Mouse (Mus musculus) liver, embryonic 11.5 days (tissue): Measurements from ENCODE around the gene Grik2. TPM values are rescaled to one million over a fixed set of nuclear protein-coding genes. Genes with fewer than 3 reads are reported as not detected.
"Not testable (repeated sequence)": the region's sequence is repeated elsewhere in the genome, so short reads cannot be mapped to it uniquely, and the experiment has no call there.

Source experiments
- ATAC-seq: fragments of 200-750 bp; cut with Nextera tagmentation; replicated peaks from 2 replicates; pipeline ENCODE4 v1.8.0; 2017; ENCODE audit warnings: moderate number of reproducible peaks, mild to moderate bottlenecking, moderate TSS enrichment, moderate library complexity; ENCODE audit not compliant: low FRiP score
- DNase-seq: peaks from one replicate; pipeline ENCODE4 v3.0.0-alpha.2; 2017; ENCODE audit warnings: low spot score
- H3K27ac ChIP-seq: fragments of 300-500 bp; sonication (generic); 2 replicates; pipeline ENCODE4 v1.5.1; 2014; ENCODE audit warnings: mild to moderate bottlenecking, low read depth, low read length, control low read depth
- H3K27me3 ChIP-seq: fragments of 300-500 bp; sonication (generic); replicated peaks from 2 replicates; pipeline ENCODE4 v1.6.1; 2014; ENCODE audit warnings: low read length, mixed read lengths; ENCODE audit not compliant: control insufficient read depth, insufficient read depth
- H3K36me3 ChIP-seq: fragments of 300-500 bp; sonication (generic); 2 replicates; pipeline ENCODE4 v1.6.1; 2014; ENCODE audit warnings: mild to moderate bottlenecking, low read length, moderate library complexity, mixed read lengths; ENCODE audit not compliant: control insufficient read depth, insufficient read depth
- H3K4me1 ChIP-seq: fragments of 300-500 bp; sonication (generic); replicated peaks from 2 replicates; pipeline ENCODE4 v1.6.1; 2014; ENCODE audit warnings: low read length, mixed read lengths; ENCODE audit not compliant: control insufficient read depth, insufficient read depth
- H3K4me2 ChIP-seq: fragments of 300-500 bp; sonication (generic); 2 replicates; pipeline ENCODE4 v1.6.1; 2014; ENCODE audit warnings: mild to moderate bottlenecking, control low read depth, moderate library complexity
- H3K4me3 ChIP-seq: fragments of 300-500 bp; sonication (generic); 2 replicates; pipeline ENCODE4 v1.5.1; 2014; ENCODE audit warnings: low read depth, low read length, control low read depth
- H3K9ac ChIP-seq: fragments of 300-500 bp; sonication (generic); 2 replicates; pipeline ENCODE4 v1.6.1; 2014; ENCODE audit warnings: low read depth, low read length, control low read depth
- H3K9me3 ChIP-seq: fragments of 300-500 bp; sonication (generic); 2 replicates; pipeline ENCODE4 v1.6.1; 2016; ENCODE audit warnings: low read length, inconsistent platforms, mixed read lengths; ENCODE audit not compliant: control insufficient read depth
- WGBS: fragments of 180-500 bp; shearing (Covaris S2); extraction: QIAGEN DNeasy Blood & Tissue Kit; methylation state at CpG from one replicate; pipeline ENCODE4 v1.1.7; 2014; 5-methylcytosine and 5-hydroxymethylcytosine counted together
- polyA plus RNA-seq: library from polyadenylated mRNA; unstranded; fragments of >200 nt; fragmentation: Nextera tagmentation; extraction: Ambion mirVana; gene quantifications from 2 replicates; pipeline ENCODE4 v1.2.1, GENCODE M21; 2014

Gene Grik2
- polyA plus RNA-seq, 1 experiment from 2014 or later, result 0.53 TPM

DNA sequence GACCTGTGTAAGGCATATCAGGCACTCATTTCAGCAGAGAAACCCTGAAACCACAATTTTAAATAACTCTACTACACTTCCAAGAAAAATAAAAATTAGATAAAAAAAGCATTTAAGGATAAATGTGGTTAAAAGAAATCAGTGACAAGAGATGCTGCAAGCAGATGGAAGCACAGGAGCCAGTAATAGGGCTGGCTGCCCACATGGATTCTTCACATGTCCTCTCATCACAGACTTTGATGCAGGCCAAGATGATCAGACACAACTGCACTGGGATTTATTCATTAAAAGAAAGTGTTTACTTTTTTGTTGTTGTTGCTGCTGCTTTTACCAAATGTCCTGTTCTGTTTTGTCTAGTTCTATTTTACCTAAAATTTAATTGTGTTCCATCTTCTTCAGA lies 315.0 kb downstream of the Grik2 start:
- Histone ChIP-seq H3K27ac (no peak overlapping the region), H3K4me3 (no peak overlapping the region), H3K36me3 (no peaks in the 10 kb centered on the region), H3K27me3 (no peaks in the 10 kb centered on the region), H3K9ac (no peak overlapping the region), H3K4me1 (no peaks in the 10 kb centered on the region), H3K4me2 (no peak overlapping the region), H3K9me3 (no peaks in the 10 kb centered on the region)
- ATAC-seq (no peak), DNase-seq (no peak)

DNA sequence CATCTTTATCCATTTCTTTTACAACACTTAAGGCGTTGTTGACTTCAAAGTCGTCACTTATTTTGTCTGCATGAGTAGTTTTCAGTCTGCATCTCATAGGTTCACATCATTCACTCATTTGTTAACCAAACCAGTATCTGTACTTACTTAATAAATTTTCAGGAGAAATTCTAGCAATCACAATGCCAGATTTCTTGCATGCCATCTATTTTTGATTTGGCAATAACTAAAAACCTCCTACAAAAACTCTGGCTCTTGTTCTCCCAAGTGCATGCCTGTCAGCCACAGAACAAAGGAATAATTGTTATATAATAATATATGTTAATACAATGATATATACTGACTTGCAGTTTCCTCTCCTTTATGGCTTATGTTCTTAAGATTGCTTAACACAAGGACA lies 331.8 kb downstream of the Grik2 start:
- Histone ChIP-seq H3K4me1 (no peaks in the 10 kb centered on the region), H3K9ac (no peak overlapping the region), H3K9me3 (no peaks in the 10 kb centered on the region), H3K36me3 (no peaks in the 10 kb centered on the region), H3K4me2 (no peak overlapping the region), H3K4me3 (no peak overlapping the region), H3K27ac (no peak overlapping the region), H3K27me3 (no peaks in the 10 kb centered on the region)
- 85% methylated on average over 2 of the region's 2 CpGs for WGBS
- no peak for ATAC-seq
- DNase-seq, result no peak

DNA sequence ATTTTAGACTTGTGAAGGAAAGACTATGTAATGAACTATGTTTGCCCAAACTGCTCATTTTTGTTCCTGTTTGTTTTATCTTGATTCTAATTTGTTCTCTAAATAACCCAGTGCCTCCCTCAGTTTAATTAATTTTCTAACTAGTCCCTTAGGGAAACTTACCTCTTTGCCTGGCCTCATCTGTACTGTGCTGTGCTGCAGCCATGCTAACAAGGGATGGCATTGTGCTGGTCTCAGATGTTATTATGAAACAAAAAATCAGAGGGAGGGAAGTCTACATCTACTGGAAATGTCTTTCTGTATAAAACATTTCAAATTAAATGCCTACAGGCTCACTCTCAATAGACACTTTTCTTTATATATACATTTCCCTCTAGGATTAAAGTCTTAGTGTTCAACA lies 335.0 kb downstream of the Grik2 start:
- no peaks in the 10 kb centered on the region for H3K9me3 ChIP-seq

DNA sequence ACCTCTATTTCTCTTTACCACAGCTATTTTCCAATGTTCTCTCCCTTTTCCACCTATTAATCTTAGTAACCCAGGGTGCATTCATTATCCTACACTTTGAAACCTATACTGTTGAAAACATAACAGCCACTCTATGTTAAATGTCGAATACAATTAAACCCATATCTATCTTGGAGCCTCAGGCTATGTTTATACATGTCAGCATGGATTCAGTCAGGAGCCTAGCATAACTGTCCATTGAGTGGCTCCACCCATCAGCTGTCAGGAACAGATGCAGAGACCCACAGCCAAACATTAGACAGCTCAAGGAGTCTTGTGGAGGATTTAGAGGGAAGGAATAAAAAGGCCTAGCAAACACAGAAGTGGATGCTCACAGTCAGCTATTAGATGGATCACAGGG lies 347.2 kb downstream of the Grik2 start:
- WGBS, result 69% methylated on average over 1 of the region's 1 CpGs

More for the DNA sequence above, 335.0 kb downstream of the Grik2 start:
- H3K4me3 ChIP-seq, result no peak overlapping the region
- H3K9ac ChIP-seq, result no peak overlapping the region
- H3K4me2 ChIP-seq, result no peak overlapping the region
- DNase-seq (no peak), ATAC-seq (no peak)
- no peak overlapping the region for H3K27ac ChIP-seq
- no peaks in the 10 kb centered on the region for H3K4me1 ChIP-seq
- H3K36me3 ChIP-seq, result no peaks in the 10 kb centered on the region
- no peaks in the 10 kb centered on the region for H3K27me3 ChIP-seq

DNA sequence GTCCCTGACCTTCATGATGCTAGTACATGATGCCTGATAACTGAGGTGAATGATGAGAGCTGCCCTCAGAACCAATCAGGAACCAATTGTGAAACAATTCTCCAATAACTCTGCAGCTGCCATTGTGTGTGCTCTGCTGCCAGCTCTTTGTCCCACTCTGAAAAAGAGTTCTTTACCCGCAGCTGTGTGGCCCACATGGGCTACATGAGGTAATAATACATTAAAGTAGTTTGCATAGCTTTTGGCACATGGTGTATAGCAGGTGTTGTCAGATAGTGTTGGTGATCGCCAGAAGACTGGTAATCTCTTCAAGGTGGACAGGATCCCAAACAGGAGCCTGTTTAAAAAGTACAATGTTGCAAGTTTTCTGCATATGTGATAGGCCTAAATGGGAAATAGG lies 351.5 kb downstream of the Grik2 start:
- DNase-seq (no peak), ATAC-seq (no peak)
- WGBS, result 72% methylated on average over 2 of the region's 2 CpGs
- H3K9me3 ChIP-seq, result no peaks in the 10 kb centered on the region
- no peak overlapping the region for H3K4me2 ChIP-seq
- no peaks in the 10 kb centered on the region for H3K4me1 ChIP-seq
- H3K27ac ChIP-seq, result no peak overlapping the region
- H3K4me3 ChIP-seq, result no peak overlapping the region
- H3K36me3 ChIP-seq, result no peaks in the 10 kb centered on the region
- no peak overlapping the region for H3K9ac ChIP-seq
- H3K27me3 ChIP-seq, result no peaks in the 10 kb centered on the region

More for the DNA sequence above, 347.2 kb downstream of the Grik2 start:
- ATAC-seq, result no peak
- Histone ChIP-seq H3K4me3 (no peak overlapping the region), H3K36me3 (no peaks in the 10 kb centered on the region), H3K27me3 (no peaks in the 10 kb centered on the region), H3K4me2 (no peak overlapping the region), H3K27ac (no peak overlapping the region), H3K9me3 (no peaks in the 10 kb centered on the region), H3K4me1 (no peaks in the 10 kb centered on the region), H3K9ac (no peak overlapping the region)
- no peak for DNase-seq

DNA sequence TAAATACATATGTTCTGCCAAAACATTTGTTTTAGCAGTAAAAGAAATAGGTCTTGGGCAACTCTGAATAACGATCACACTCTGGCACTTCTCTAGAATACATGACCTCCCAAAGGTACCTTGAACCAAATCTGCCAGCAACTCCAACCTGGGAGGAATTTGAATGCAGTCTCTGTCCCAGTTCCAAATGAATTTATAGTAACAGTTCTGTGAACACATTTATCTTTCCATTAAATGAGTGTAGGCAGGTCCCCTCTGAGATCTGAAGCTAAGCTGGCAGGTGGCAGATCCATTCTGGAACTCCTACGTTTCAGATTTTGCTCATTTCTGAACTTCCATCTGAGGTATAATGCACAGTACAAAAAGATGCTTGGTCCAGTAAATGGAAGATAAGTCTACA lies 352.3 kb downstream of the Grik2 start:
- Histone ChIP-seq H3K36me3 (no peaks in the 10 kb centered on the region), H3K4me1 (no peaks in the 10 kb centered on the region), H3K4me3 (no peak overlapping the region), H3K9me3 (no peaks in the 10 kb centered on the region), H3K4me2 (no peak overlapping the region), H3K27ac (no peak overlapping the region), H3K9ac (no peak overlapping the region), H3K27me3 (no peaks in the 10 kb centered on the region)
- WGBS, result 78% methylated on average over 2 of the region's 2 CpGs
- no peak for DNase-seq
- ATAC-seq, result no peak

DNA sequence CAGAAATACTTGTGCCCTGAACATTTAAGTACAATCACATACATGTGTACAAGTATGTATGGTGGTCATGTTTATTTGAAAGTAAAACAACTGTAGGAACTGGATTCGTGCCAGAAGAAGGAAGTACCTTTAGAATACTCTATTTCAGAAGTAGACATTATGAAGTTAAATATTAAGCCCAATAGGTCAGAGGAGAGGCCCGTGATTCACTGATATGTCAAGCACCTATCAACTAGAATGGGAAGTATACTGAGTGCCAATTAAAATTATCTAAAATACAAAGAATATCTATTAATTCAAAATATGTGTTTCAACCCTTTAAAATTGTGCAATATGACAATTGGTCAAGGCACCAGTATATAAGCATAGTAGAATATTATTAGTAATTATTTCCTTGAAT lies 355.7 kb downstream of the Grik2 start:
- ATAC-seq (no peak), DNase-seq (no peak)
- H3K27me3 ChIP-seq, result no peaks in the 10 kb centered on the region
- no peaks in the 10 kb centered on the region for H3K4me1 ChIP-seq
- H3K9me3 ChIP-seq, result no peaks in the 10 kb centered on the region
- no peak overlapping the region for H3K27ac ChIP-seq
- no peak overlapping the region for H3K9ac ChIP-seq
- H3K36me3 ChIP-seq, result no peaks in the 10 kb centered on the region
- WGBS, result 70% methylated on average over 2 of the region's 2 CpGs
- no peak overlapping the region for H3K4me2 ChIP-seq
- no peak overlapping the region for H3K4me3 ChIP-seq

DNA sequence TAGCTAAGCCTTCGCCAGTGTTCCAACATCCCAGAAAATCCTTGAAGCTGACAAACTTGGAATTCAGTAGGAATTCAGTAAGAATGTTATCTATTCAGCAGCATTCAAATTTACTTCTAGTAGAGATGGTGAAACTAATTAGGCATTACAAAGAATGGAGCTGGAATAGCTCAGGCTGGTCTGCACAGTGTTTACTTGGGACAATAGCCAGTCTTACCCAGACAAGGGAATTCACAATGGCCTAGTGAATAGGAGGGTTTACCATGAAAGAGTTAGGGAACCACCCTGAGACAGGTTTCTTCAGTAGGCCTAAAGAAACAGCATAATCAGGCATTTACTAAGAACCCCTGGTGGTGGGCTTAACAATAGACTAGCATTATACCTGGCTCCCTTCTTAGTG lies 371.4 kb downstream of the Grik2 start:
- not testable (repeated sequence) for H3K36me3 ChIP-seq, H3K27me3 ChIP-seq, H3K9me3 ChIP-seq, H3K4me3 ChIP-seq, H3K9ac ChIP-seq, H3K4me1 ChIP-seq, DNase-seq, ATAC-seq, H3K27ac ChIP-seq, H3K4me2 ChIP-seq
- WGBS, result 85% methylated on average over 1 of the region's 1 CpGs

DNA sequence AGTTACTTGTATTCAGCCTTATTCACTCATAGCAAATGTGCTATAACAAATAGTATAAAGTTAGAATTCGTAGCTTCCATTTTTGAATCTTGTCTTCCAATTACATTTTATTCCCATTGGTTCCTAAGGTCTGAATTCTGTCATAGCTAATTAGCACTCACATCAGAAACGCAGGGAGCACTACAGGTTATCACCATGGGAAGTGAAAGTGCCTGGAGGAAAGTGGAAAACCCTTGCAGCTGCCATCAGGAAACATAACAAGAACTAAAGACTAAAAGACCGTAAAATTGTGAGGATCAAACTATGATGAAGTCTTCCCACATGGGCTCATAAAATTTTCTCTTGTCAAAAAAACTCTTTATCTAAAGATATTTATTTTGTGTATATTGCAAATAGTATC lies 405.6 kb downstream of the Grik2 start:
- Histone ChIP-seq H3K9ac (no peak overlapping the region), H3K27ac (no peak overlapping the region), H3K9me3 (no peaks in the 10 kb centered on the region), H3K36me3 (no peaks in the 10 kb centered on the region), H3K4me2 (no peak overlapping the region), H3K4me1 (no peaks in the 10 kb centered on the region), H3K27me3 (no peaks in the 10 kb centered on the region), H3K4me3 (no peak overlapping the region)
- WGBS, result 67% methylated on average over 3 of the region's 3 CpGs
- ATAC-seq, result no peak
- DNase-seq, result no peak
